Mouse (Mus musculus) stomach, embryonic 16.5 days (tissue): ENCODE results near the gene Lrp2. TPM values are rescaled to one million over a fixed set of nuclear protein-coding genes. Genes with fewer than 3 reads are reported as not detected.

Source experiments
- ATAC-seq: fragments of 200-750 bp; cut with Nextera tagmentation; 2 replicates; pipeline ENCODE4 v1.8.0; 2017; ENCODE audit warnings: moderate number of reproducible peaks, moderate TSS enrichment; ENCODE audit not compliant: insufficient read depth, low FRiP score
- H3K27ac ChIP-seq: fragments of 300-500 bp; sonication (generic); 2 replicates; pipeline ENCODE4 v1.5.1; 2014; ENCODE audit warnings: low read length
- H3K27me3 ChIP-seq: fragments of 300-500 bp; sonication (generic); 2 replicates; pipeline ENCODE4 v1.6.1; 2014; ENCODE audit warnings: low read length, control low read depth, mixed read lengths; ENCODE audit not compliant: control insufficient read depth, insufficient read depth
- H3K36me3 ChIP-seq: fragments of 300-500 bp; sonication (generic); 2 replicates; pipeline ENCODE4 v1.6.1; 2014; ENCODE audit warnings: low read length; ENCODE audit not compliant: control insufficient read depth, insufficient read depth
- H3K4me1 ChIP-seq: fragments of 300-500 bp; sonication (generic); 2 replicates; pipeline ENCODE4 v1.6.1; 2014; ENCODE audit warnings: low read length, control low read depth, mixed read lengths; ENCODE audit not compliant: control insufficient read depth, insufficient read depth
- H3K4me2 ChIP-seq: fragments of 300-500 bp; sonication (generic); 2 replicates; pipeline ENCODE4 v1.6.1; 2014; ENCODE audit warnings: low read depth, low read length, mixed read lengths
- H3K4me3 ChIP-seq: fragments of 300-500 bp; sonication (generic); replicated peaks from 2 replicates; pipeline ENCODE4 v1.5.1; 2014; ENCODE audit warnings: mild to moderate bottlenecking, low read length
- H3K9ac ChIP-seq: fragments of 300-500 bp; sonication (generic); 2 replicates; pipeline ENCODE4 v1.6.1; 2014; ENCODE audit warnings: low read length
- H3K9me3 ChIP-seq: fragments of 300-500 bp; sonication (generic); replicated peaks from 2 replicates; pipeline ENCODE4 v1.6.1; 2016; ENCODE audit warnings: low read length, control low read depth; ENCODE audit not compliant: control insufficient read depth
- WGBS: fragments of 180-500 bp; shearing (Covaris S2); extraction: QIAGEN DNeasy Blood & Tissue Kit; methylation state at CpG from one replicate; pipeline ENCODE4 v1.1.7; 2014; 5-methylcytosine and 5-hydroxymethylcytosine counted together
- polyA plus RNA-seq: library from polyadenylated mRNA; unstranded; fragments of >200 nt; fragmentation: Nextera tagmentation; extraction: Ambion mirVana; gene quantifications from 2 replicates; pipeline ENCODE4 v1.2.1, GENCODE M21; 2015

Lrp2 gene
- 0.61 and 0.63 TPM in 2 replicates for polyA plus RNA-seq

GRCm38 (mm10) chr2:69585886-69586398 lies at the start of gene Lrp2:
Gene Lrp2 (minus strand): TSS chr2:69586065.
- H3K4me1 ChIP-seq: peaks cover 15% of the 10 kb centered on the region; the same call in 1 of the 2 replicates
- no peak within 1 kb of the TSS for H3K27ac ChIP-seq
- under 1% methylated on average over 44 of the region's 45 CpGs for WGBS
- H3K36me3 ChIP-seq: no peaks in the 10 kb centered on the region
- H3K9me3 ChIP-seq: no peaks in the 10 kb centered on the region
- H3K4me3 ChIP-seq: peak within 1 kb of the TSS; percentile 61
- H3K4me2 ChIP-seq: peak within 1 kb of the TSS; percentile 99
- H3K9ac ChIP-seq: peak within 1 kb of the TSS; percentile 63
- H3K27me3 ChIP-seq: peaks cover 46% of the 10 kb centered on the region
- ATAC-seq: peak; percentile 81

GRCm38 (mm10) chr2:69635064-69635701 lies 49.3 kb upstream of the Lrp2 start:
- no peaks in the 10 kb centered on the region for H3K27me3 ChIP-seq
- H3K9me3 ChIP-seq: no peaks in the 10 kb centered on the region
- H3K4me3 ChIP-seq: peak overlapping the region; percentile 47
- H3K4me1 ChIP-seq: no peaks in the 10 kb centered on the region
- ATAC-seq: no peak
- H3K9ac ChIP-seq: peak overlapping the region; percentile 53; the same call in 1 of the 2 replicates
- 8% methylated on average over 11 of the region's 11 CpGs for WGBS
- peak overlapping the region; percentile 38 for H3K4me2 ChIP-seq
- no peak overlapping the region for H3K27ac ChIP-seq
- H3K36me3 ChIP-seq: no peaks in the 10 kb centered on the region

- no peak overlapping the region for H3K9ac ChIP-seq
- WGBS: 88% methylated on average over 2 of the region's 2 CpGs
Observed at GRCm38 (mm10) chr2:69631449-69631848, 45.6 kb upstream of the Lrp2 start.

GRCm38 (mm10) chr2:69630792-69631191 lies 44.9 kb upstream of the Lrp2 start:
- H3K9ac ChIP-seq: no peak overlapping the region
- no peaks in the 10 kb centered on the region for H3K9me3 ChIP-seq
- no peak overlapping the region for H3K4me2 ChIP-seq
- peak; percentile 72 for ATAC-seq
- H3K4me1 ChIP-seq: no peaks in the 10 kb centered on the region
- H3K36me3 ChIP-seq: no peaks in the 10 kb centered on the region
- 62% methylated on average over 5 of the region's 5 CpGs for WGBS
- H3K4me3 ChIP-seq: no peak overlapping the region
- no peaks in the 10 kb centered on the region for H3K27me3 ChIP-seq
- peak overlapping the region; percentile 72 for H3K27ac ChIP-seq

More at GRCm38 (mm10) chr2:69631449-69631848, 45.6 kb upstream of the Lrp2 start:
- Histone ChIP-seq H3K36me3 (no peaks in the 10 kb centered on the region), H3K27ac (peak overlapping the region; percentile 70), H3K4me1 (no peaks in the 10 kb centered on the region), H3K27me3 (no peaks in the 10 kb centered on the region), H3K9me3 (no peaks in the 10 kb centered on the region), H3K4me3 (no peak overlapping the region), H3K4me2 (no peak overlapping the region)
- ATAC-seq: no peak

GRCm38 (mm10) chr2:69629914-69630313 lies 44.0 kb upstream of the Lrp2 start:
- ATAC-seq: no peak
- Histone ChIP-seq H3K4me2 (no peak overlapping the region), H3K27ac (no peak overlapping the region), H3K9me3 (no peaks in the 10 kb centered on the region), H3K4me1 (no peaks in the 10 kb centered on the region), H3K36me3 (no peaks in the 10 kb centered on the region), H3K27me3 (no peaks in the 10 kb centered on the region), H3K9ac (no peak overlapping the region), H3K4me3 (no peak overlapping the region)
- 84% methylated on average over 6 of the region's 6 CpGs for WGBS

GRCm38 (mm10) chr2:69629215-69629614 lies 43.4 kb upstream of the Lrp2 start:
- Histone ChIP-seq H3K9me3 (no peaks in the 10 kb centered on the region), H3K9ac (no peak overlapping the region), H3K27me3 (no peaks in the 10 kb centered on the region), H3K27ac (no peak overlapping the region), H3K4me3 (no peak overlapping the region), H3K36me3 (no peaks in the 10 kb centered on the region), H3K4me1 (no peaks in the 10 kb centered on the region), H3K4me2 (no peak overlapping the region)
- 61% methylated on average over 17 of the region's 17 CpGs for WGBS
- ATAC-seq: no peak

GRCm38 (mm10) chr2:69619286-69619685 lies 33.4 kb upstream of the Lrp2 start:
- no peaks in the 10 kb centered on the region for H3K4me1 ChIP-seq
- H3K9ac ChIP-seq: no peak overlapping the region
- no peak overlapping the region for H3K4me3 ChIP-seq
- no peaks in the 10 kb centered on the region for H3K36me3 ChIP-seq
- no peak for ATAC-seq
- H3K9me3 ChIP-seq: no peaks in the 10 kb centered on the region
- H3K27me3 ChIP-seq: no peaks in the 10 kb centered on the region
- no peak overlapping the region for H3K4me2 ChIP-seq
- no peak overlapping the region for H3K27ac ChIP-seq

GRCm38 (mm10) chr2:69618336-69618735 lies 32.5 kb upstream of the Lrp2 start:
- no peak overlapping the region for H3K27ac ChIP-seq
- ATAC-seq: no peak
- no peak overlapping the region for H3K4me3 ChIP-seq
- H3K36me3 ChIP-seq: no peaks in the 10 kb centered on the region
- no peak overlapping the region for H3K4me2 ChIP-seq
- no peaks in the 10 kb centered on the region for H3K27me3 ChIP-seq
- no peaks in the 10 kb centered on the region for H3K9me3 ChIP-seq
- H3K4me1 ChIP-seq: no peaks in the 10 kb centered on the region
- H3K9ac ChIP-seq: no peak overlapping the region

GRCm38 (mm10) chr2:69613237-69613636 lies 27.4 kb upstream of the Lrp2 start:
- no peak for ATAC-seq
- Histone ChIP-seq H3K27ac (no peak overlapping the region; the same call in 1 of the 2 replicates), H3K9me3 (no peaks in the 10 kb centered on the region), H3K9ac (no peak overlapping the region), H3K36me3 (no peaks in the 10 kb centered on the region), H3K27me3 (no peaks in the 10 kb centered on the region), H3K4me1 (no peaks in the 10 kb centered on the region), H3K4me2 (no peak overlapping the region), H3K4me3 (no peak overlapping the region)
- 60% methylated on average over 4 of the region's 4 CpGs for WGBS
